Mouse (Mus musculus): ENCODE results near the gene Tuft1.

DNA sequence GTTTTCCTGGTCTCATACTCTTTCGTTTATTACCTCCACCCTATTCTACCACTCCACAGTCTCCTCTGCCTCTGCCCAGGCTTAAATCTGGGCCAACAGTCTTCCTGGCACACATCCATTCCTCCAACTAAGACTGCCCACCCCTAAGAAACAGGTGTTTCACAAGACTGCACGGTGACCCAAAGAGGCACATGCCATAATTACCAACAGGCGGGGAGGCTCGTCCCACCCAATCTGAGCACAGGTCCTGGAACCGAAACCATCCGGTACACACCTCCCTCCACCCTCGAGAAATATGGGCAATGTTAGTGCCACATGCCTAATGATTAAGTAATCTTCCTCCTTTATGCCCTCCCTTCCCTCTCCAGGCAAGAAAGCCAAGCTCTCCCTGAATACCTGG is 8.3 kb downstream of the Tuft1 start:
- no peak for TF ChIP-seq CTCF (IDR thresholded peaks at IDR 0.05; ENCODE audit: control insufficient read depth, insufficient read depth, insufficient replicate concordance, low read depth, low read length)
- no peak for TF ChIP-seq POLR2A (IDR thresholded peaks at IDR 0.05; ENCODE audit: control insufficient read depth, low read depth, low read length)

All from testis, adult 2 months (tissue).